Mouse (Mus musculus) lung, postnatal 0 days (tissue): ENCODE measurements around the gene Ddx56.

Experiments
- CTCF ChIP-seq: IDR thresholded peaks from 2 replicates; pipeline ENCODE4 v1.5.1; 2016; ENCODE audit warnings: antibody characterized with exemption, mild to moderate bottlenecking
- EP300 ChIP-seq: IDR thresholded peaks from 2 replicates; pipeline ENCODE4 v1.6.1; 2016; ENCODE audit warnings: antibody characterized with exemption, mild to moderate bottlenecking, control low read depth

DNA sequence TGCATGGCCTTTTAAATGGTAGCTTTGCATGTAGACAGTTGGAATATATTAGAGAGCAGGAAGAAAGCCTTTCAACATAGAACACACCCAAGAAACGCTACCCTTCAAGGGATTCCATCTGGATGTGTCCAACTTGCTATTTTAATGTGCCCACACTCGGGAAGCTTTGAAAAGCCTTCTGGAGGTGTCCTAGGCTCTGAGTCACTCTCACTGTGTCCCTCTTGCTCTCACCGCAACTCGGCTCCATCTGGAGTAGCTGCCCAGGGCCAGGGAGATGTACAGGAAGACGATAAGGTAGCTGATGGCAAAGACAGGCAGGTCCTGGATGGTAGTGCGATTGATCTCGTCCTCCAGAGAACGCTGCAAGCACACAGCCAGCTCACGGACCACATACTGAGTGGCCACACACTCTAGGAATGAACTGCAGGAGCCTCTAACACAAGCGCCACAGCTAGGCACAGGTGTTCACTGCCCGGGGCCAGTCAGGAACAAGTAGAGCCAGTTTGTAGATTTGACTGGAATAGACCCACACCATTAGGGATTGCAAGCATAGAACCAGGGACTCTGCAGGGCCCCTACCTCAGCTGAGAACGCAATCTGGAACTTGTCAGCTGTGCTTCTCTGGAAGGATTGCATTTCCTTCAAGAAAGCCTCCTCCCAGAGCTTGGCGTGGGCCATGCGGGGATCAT is 42.9 kb downstream of the Ddx56 start:
- TF ChIP-seq EP300 (no peak), CTCF (no peak)
